Mouse (Mus musculus) C2C12 (cell line): ENCODE results near the gene Npat.

Source experiments
- CEBPB ChIP-seq: IDR thresholded peaks from one replicate; pipeline ENCODE4 v1.6.1; 2011; ENCODE audit warnings: low read depth, mild to moderate bottlenecking, control low read depth, moderate library complexity
- CTCF ChIP-seq: IDR thresholded peaks from one replicate; pipeline ENCODE4 v1.5.1; 2011; ENCODE audit not compliant: control insufficient read depth, insufficient read depth, insufficient read length
- MAX ChIP-seq: IDR thresholded peaks from one replicate; pipeline ENCODE4 v1.6.1; 2011; ENCODE audit warnings: mild to moderate bottlenecking, control low read depth
- MYOD1 ChIP-seq: IDR thresholded peaks from one replicate; pipeline ENCODE4 v1.6.1; 2011; ENCODE audit warnings: low read depth; ENCODE audit not compliant: control insufficient read depth, insufficient read length
- MYOG ChIP-seq: IDR thresholded peaks from one replicate; pipeline ENCODE4 v1.6.1; 2011; ENCODE audit not compliant: control insufficient read depth, insufficient read length; ENCODE audit errors: extremely low read depth

DNA sequence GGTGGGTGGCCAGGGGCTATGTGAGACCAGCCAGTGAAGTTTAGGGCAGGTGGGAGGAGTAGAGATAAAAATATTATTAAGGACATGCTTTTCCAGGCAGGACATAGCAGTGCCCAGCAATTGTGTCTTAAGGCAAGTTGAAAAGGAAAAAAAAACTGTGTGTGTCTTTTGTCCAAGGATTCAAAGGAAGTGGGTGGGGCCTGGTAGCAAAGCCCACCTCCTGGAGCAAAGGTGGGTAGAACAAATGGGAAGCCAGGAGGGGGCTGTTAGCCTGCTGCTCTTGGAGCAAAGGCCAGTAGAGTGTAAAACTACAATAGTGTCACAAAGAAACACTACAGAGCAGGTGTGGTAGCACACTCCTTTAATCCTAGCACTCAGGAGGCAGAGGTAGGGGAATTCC is 22.8 kb upstream of the Npat start:
- TF ChIP-seq MYOD1 (no peak), CTCF (no peak), MAX (no peak), MYOG (no peak), CEBPB (no peak)
